Mouse (Mus musculus) testis, postnatal 10 days (tissue): ENCODE measurements around the gene Map3k12.

Experiments
- DNase-seq: peaks from one replicate; pipeline ENCODE4 v3.0.0; 2021; ENCODE audit warnings: low spot score

Map3k12 gene

DNA sequence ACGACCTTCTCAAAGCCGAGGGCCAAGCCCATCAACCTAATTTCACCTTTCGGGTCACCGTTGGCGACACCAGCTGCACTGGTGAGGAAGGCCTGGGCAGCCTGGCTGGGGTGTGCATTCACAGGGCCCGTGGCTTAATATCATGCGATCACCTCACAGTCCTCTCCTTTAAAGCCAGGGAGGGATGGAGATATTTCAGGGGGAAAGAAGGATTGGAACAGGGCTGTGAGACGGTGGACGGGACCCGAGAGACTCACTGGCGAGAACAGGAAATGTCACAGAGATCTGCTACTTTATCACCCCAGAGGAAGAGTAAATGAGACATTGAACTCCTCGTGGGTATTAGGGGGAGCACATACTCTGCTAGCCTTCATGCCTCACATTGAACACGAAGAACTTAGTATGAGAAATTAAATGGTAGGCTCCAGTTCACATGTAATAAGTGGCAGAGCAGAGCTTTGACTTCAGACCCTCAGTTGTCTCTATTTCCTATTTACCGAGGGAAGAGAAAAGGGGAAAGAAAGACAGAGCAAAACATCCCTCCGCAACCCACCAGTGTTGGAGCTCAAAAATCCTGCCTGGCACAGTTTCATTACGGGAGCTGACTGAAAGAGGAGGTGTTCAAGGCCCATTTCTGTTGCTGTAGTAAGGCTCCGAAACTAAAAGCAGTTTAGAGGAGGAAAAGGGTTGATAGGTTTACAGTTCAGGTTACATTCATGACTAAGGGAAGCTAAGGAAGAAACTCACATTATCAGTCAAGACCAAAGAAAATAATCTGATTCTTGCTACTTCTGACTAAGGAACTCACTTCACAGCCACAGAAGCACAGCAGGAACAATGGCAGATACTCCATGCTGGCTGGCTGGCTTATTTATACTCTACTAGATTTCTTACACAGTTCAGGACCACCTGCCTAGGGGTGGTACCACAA lies 2.6 kb upstream of the Map3k12 start:
- DNase-seq: no peak

DNA sequence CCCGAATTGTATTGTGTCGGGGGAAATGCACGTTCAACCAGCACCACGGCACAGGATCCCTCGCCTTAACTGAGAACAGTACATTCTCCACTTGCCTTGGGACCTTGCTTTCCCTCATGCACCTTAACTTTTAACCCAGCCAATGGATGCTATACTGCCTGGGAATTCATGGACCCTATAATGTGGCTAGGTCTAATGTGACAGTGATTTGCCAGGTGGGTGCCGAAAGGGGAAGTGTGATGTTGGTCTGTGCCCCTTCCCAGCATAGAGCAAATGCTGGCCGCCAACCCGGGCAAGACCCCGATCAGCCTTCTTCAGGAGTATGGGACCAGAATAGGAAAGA lies 2.0 kb upstream of the Map3k12 start:
- DNase-seq: no peak

DNA sequence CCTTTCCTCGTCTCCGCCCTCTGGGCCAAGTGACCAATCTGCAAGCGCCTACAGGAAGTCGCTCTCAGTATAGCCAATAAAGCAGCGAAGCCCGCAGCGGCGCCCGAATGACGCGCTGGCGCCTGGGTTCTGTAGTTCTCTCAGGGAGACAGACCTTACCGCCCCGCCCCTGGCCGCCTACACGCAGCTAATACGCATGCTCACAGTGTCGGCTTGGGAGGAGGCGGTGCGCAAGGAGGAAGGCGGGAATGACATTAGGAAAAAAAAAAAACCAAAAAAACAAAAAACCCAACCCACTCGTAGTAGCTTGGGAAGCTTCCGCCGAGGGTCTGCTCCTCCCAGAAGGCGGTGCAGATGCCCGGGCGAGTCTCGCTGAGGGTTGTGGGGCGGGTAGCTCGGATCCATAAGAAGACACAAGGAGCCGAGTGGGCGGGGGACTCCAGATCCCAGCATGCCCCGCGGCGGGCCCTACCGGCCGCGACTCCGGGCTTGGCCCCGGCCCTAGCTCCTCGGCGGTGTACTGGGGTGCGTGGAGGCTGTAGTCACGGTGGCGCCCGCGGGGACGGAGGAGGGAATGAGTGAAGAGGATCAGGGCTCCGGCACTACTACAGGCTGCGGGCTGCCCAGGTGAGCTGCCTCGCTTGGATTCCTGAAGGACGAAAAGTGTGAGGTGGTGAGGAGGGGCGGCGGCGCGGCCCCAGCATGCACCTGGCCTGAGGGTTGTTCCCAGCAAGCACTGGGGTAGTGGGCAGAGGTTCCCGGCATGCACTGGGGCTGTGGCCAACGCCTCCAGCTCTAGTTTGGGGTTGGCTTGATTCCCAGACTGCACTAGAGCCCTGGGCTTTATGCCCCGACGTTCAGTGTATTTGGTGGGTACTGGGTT lies 1.4 kb upstream of the Map3k12 start, which contains the start of gene Tarbp2:
Gene Tarbp2, plus strand, starts transcription at position 217 of the 883 bp plus-strand sequence.
- DNase-seq: peak; percentile 98

DNA sequence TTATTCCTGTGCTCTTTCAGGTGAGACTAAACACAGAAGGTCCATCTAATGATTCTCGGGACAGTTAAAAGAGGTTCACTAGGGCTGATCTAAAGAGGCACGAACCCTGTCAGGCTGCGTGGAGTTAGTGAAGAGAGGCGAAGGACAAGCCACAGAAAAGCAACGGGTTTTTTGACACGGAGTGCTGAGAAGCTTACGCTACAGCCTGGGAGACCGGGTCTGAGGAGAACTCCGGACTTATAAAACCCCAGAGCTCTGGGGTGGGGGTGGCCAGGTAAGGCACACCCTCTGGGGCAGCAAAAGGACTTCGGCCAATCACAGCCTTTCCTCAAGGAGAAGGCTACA lies 739 bp upstream of the Map3k12 start:
- no peak for DNase-seq

DNA sequence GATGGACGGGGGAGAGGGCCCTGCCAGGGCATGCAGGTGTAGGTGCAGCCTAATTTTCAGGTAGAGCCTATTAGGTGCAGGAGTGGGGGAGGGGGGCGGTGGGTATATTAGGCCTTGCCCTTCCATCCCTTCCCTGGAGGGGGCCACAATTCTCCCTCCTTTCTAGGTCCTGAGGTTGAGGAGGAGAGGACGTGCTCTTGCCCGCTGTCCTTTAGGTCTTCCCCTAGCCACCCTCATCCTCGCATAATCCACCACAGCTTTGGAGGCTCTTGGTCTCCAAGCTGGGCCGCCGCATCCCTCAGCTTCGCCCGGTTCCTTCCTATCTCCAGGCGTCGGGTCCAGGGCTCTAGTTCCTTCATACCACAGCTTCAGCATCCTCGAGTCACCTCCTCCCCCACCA lies 571 bp downstream of the Map3k12 start:
- no peak for DNase-seq

DNA sequence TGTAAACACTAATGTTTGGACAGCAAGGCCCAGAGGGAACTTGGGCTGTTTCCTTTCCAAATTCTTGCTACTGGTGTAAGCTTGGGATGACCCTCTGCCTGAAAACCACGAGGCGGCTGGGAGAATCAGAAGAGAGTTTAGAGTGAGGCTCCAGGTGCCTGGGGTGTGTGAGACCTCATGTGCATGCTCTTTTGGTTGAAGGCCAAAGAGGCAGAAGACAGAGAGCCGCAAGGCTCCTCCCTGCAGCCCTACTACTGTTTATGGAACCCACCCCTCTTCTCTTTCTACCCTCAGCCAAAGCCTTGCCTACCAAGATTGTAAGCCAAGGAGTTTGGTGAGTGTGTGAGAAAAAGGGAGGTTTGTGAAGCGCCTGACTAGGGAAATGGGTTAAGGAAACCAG lies 1.1 kb downstream of the Map3k12 start:
- DNase-seq: no peak

DNA sequence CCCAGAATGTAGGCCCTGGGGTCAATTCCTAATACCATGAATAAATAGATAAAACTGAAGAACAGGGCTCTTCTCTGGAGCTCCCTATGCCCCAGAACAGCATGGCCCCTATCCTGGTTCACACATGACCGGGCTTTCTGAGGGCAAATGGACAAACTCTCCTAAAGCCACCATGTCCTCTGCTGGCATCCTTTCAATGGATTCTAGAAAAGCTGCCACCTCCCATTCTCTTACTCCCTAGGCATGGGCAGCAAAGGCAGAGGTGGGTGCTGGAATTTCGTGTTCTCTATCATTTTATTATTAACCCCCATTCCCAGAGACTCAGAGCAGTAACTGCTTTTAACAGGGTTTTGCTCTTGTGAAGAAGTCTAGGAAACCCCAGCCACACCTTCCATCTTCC lies 1.6 kb downstream of the Map3k12 start:
- DNase-seq: no peak

DNA sequence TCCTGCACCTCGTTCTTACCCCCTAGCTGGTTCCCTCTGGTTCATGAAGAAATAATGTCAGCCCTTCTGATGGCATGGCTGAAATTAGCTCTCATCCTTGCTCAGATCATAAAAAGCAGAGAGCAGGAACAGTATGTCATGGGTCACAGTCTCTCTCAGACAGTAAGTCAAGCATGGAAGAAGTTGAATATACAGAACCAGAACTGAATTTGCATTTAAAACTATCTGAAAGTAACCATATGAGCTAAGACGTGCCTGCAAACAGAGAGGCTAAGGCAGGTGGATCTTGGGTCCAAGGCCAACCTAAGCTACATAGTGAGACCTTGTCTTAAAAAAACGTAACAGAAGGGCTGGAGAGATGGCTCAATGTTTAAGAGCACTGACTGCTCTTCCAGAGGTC lies 3.9 kb downstream of the Map3k12 start:
- DNase-seq: no peak

DNA sequence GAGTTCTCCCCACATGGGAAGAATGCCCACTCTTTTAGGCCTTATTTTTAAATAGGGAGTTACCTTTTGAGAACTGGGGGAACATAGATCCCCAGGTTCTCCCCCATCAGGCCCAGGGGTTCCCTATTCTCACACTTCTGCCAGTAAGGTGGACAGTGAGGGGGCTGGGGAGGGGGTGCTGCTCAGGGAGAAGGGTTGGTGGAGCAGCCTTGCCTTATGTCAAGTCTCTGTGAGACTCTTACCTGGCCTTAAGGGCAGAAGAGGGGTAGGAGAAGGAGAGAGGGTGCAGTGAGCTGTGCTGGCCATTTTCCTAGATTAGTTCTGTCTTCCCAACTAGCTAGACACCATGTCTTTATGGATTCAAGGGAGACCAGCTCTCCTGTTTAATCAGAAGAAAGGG lies 4.4 kb downstream of the Map3k12 start:
- DNase-seq: no peak

DNA sequence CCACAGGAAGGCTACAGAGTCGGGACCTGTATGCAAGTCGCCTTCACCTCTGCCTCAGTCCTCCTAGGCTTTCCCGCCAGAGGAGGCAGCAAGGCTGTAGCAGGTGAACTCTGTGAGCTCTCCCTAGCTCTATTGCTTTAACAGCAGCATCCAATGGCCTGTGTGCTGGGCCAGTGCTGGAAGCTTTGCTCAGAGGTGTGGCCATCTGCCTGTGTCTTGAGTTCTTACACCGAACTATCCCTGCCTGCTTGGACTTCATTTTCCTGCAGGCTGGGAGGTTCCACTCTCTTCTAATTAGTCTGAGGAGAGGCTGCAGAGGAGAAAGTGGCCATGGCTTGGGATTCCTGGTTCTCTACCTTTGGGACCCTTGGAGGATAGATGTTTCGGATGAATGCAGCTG lies 4.9 kb downstream of the Map3k12 start:
- DNase-seq: no peak

DNA sequence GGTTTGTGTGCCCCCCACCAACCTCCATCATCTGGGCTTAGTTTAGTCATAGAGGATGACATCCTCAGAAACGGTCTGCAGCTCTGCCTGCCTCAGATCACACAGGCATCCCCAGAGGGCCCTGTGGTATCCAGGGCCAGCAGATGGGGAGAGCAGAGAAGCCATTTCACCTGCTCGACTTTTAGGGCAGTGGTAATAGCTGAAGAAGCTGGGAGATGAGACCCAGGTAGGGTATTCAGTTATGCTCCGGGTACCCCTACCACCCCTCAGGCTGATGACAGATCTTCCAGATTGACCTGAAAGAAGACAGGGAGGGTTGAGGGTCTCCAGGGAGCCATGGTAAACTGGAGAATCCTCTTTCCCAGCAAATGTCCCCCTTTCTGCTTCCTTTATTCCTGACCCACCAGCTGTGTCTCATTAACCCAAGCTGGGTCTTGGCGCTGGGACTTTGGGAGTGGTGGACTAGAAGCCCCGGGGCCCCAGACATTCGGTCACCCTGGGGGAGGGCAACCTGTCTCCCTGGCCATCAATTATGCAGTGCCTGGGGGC lies 5.5 kb downstream of the Map3k12 start:
- DNase-seq: no peak

DNA sequence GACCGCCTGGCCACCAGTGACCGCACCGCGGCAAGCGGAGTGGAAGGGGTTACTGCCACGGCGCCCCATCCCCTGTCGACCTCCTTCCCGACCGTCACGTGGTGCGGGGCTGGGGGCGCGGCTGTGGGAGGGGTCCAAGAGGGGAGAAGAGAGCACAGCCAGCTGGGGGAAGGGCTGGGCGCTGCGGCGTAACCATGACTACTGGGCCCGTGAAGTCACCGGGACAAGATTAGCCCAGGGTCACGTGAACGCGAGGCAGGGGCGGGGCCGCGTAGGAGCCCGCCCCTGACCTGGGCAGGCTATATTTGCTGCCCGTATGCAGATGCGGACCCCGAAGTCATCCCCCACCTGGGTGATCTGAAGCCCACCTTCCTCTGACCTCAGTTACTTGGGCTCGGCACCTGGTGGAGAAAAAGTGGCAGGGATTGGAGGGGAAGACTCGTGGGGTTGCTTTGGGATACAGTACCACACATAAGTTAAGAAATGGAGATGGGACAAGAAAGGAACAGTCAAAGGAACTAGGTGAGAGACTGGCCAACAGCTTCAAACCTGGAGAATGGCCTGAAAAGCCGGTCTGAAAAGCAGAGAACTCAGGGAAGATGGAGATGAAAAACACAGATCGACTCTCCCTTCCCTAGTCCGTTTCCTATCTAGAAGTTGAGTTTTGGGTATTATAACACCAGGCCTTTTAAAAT lies 6.1 kb downstream of the Map3k12 start:
- DNase-seq: peak; percentile 95

DNA sequence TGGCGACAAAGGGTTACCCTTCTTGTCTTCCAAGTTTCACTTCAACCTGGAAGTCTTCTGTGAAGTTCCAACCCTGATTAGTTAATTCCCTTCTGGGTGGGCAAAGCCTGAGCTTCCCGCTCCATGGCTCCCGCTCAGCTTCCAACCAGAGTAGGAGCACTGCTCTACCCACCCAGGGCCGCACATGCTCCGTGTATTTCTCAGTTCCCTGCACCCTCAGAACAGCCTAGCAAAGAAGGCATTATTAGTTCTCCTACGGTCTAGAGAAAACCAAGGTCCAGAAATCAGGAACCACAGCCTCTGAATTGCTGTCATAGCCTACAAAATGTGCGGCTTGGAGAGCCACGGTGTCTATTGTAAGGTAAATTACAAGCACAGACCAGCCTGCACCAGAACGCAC lies 6.8 kb downstream of the Map3k12 start:
- DNase-seq: no peak

DNA sequence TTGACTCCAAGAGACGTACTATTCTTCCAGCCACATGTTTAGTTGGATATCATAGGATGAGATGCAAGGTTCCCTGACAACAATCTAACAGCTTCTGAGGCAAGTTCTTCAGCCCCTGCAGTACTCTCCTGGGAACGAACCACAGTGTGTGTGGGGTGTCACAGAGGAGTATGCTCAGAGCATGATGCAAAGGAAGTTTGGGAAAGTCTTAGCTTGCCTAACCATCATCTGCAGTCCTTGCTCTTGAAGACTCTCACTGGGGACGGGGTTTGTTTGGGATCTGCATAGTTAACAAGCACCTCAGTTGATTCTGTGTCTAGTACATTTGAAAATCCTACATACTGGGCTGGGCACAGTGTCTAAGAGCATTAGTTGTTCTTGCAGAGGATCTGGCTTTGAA lies 8.5 kb downstream of the Map3k12 start:
- peak; percentile 30 for DNase-seq

DNA sequence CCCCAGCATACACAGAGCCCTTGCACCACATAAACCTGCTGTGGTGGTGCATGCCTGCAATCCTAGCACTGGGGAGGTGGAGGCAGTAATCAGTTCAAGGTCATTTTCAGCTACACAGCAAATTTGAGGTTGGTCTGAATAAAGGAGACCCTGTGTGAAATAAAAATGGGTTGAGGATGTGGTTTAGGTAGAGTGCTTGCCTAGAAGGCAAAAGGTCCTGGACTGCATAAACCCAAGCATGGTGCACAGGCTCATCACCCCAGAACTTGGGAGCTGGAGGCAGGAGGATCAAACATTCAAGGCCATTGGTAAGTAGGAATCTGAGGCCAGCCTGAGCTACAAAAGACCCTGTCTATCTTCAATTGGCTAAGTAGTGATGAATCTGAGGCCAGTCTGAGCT lies 9.3 kb downstream of the Map3k12 start:
- DNase-seq: no peak

DNA sequence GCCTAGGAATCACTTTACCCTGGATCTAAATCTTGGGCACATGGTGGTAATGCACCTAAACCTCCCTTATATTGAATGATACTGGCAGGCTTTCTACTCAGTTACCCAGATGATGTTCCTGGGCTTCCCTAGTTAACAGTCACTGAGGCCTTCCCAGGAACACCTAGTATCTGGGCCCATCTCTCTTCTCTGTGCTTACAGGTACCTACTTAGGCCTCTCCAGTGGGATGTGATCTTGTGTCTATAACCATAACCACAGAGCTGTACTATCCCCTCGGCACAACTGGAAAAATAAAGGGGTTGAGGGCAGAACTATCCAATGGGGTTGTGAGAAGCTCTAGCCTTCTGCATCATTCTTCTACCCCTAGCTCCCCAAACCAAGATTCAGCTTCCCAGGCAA lies 10.0 kb downstream of the Map3k12 start:
- peak; percentile 19 for DNase-seq

DNA sequence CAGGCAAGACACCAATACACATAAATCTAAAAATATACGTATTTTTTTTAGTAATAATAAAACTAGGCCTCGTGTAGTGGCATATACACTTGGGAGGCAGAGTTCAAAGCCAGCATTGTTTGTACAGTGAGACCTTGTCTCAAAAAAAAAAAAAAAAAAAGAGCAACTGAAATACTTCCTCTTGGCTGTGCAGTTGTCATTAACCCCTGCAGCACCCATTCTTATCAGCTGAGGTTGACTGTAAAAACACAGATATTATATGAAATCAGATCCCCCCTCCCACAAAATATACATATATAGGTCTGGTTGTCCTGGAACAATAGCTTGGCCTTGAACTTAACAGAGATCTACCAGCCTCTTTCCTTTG lies 10.4 kb downstream of the Map3k12 start:
- no peak for DNase-seq

DNA sequence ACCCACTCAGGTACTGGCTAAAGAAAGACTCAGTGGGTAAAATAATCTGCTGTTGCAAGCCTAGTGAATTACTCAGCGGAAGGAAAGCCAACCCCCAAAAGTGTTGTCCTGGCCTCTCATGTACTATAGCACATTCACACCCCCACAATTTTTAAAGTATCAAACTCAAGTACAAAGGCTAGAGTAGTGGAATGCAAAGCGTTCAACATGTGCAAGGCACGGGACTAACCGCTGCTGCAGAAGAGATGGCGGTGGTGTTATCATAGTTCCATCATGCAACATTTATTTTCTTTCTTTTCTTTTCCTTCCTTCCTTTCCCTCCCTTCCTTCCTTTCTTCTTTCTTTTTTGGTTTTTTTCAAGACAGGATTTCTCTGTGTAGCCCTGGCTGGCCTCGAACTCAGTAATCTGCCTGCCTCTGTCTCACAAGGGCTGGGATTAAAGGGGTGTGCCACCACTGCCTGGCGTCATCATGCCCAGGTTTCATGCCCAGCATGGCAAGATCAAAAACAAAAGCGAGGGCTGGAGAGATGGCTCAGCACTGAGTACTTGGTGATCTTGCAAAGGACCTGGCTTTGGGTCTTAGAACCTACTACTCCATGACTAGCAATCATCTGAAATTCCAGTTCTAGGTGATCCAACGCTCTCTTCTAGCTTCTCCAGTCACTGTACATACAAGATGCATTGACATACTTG lies 10.9 kb downstream of the Map3k12 start:
- peak; percentile 37 for DNase-seq

DNA sequence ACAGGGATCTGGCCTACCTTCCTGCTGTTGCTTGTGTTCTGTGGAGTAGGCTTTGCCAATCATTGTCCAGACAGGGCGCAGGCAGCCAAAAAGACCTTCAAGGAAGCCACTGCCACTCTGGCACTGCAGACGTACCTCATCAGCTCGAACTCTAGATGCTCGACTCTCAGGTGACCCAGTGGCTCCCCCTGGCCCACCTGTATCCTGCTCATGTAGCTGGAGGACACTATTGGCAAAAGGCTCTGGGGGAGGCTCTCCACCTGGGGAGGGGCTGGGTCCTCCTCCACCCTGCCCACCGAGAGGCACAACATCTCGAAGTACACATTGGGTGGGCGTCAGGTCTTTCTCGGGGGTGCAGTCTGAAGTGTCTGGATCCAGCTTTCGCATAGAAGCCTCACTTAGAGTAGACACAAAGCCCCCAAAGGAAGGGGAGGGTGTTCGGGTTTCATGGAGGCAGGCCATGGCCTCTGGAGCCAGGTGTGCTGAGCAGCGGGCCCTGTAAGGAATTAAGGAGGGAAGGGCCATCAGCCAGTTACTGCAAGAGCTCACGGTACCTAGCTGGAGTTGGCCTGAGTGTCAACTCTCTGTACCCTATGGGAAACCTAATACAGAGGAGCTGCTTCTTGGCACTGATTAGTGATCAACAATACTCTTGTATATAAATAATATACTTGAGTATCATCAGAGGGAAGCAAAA lies 11.6 kb downstream of the Map3k12 start:
- DNase-seq: peak; percentile 45

DNA sequence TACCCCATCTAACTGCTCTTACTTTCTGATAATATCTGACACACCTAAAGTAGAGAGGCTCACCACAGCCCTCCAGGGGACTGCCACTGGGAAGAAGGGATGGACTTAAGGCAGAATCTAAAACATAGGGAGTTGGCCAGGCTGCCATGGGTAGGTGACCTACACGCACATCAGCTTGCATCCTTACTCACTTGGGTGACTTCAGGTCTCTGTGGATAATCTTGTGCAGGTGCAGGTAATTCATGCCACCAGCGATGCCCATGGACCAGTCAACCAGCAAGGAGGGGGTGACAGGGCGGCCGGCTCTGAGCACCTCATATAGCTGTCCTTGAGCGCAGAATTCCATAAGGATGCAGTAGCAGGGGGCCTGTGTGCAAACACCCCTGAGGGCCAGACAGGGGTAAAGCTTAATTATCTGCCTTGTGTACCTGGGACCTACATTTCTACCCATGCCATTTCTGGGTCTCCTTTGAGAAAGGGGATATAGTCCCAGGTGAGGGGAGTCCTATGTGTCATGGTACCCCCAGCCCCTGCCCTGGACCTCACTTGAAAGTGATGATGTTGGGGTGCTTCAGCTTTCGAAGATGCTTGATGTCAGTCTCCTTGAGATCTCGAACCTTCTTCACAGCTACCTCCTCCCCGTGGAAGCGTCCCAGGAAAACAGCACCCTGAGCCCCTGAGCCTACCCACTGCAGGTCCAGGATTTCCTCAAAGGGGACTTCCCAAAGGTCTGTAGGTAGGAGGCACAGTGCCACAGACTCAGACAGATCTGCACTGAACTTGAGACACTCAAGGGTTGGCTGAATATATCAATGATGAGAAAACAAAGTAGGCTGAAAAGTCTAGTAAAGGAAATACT lies 12.7 kb downstream of the Map3k12 start:
- DNase-seq: peak; percentile 42
